Mouse (Mus musculus): ENCODE results near the gene Rrp7a. TPM values are rescaled to one million over a fixed set of nuclear protein-coding genes. Genes with fewer than 3 reads are reported as not detected.
A peak's percentile ranks its signal among the peaks of the same experiment; 100 is the strongest.

The Rrp7a gene
- polyA plus RNA-seq, 1 experiment from 2014 or later, result 76.2 TPM

DNA sequence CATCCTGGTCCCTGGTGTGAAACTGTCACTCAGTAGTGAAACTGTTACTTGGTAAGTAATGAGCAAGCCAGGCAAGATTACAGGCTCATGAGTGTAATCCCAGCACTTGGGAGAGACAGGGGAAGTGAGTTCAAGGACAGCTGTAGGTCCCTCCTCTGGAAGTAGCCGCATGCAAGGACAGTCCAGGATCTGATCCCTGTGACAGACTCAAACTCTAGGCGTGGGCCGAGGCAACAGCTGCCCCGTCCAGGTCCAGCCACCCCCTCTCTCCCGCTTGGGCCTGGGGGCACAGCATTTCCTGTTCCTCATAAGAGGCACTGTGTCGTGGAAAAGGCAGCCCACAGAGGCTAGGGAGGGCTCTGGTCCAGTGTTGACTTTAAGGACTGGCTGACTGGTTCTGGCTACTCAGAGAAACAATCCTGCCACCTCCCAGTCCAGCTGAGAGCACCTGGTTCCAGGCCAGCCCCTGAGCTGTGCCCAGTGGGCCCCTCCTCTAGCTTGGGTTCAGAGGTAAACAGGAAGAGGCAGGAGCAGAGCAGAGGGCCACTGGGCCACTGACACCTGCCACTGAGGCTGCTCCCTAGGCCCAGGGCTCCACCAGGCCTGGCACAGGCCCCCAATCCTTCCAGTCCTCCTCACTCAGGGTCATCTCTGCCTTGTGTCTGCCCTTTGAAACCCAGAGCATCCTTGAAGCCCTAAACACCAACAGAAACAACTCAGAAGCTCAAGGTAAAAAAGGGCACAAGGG lies 33.2 kb upstream of the Rrp7a start:
- Histone ChIP-seq H3K9me3 (replicated peaks) (no peaks in the 10 kb centered on the region), H3K27me3 (no peaks in the 10 kb centered on the region), H3K4me2 (replicated peaks) (no peak overlapping the region), H3K36me3 (peaks cover 64% of the 10 kb centered on the region), H3K9ac (no peak overlapping the region), H3K27ac (replicated peaks) (peak overlapping the region; percentile 44; the same call in 1 of the 2 replicates), H3K4me1 (0 out of 2 replicates have a peak, but pooled peaks cover 9% of the 10 kb centered on the region), H3K4me3 (replicated peaks) (no peak overlapping the region)
- no peak for ATAC-seq (ENCODE audit: insufficient number of reproducible peaks, low FRiP score, low TSS enrichment, low read depth)
- 47% methylated on average over 6 of the region's 6 CpGs for WGBS

DNA sequence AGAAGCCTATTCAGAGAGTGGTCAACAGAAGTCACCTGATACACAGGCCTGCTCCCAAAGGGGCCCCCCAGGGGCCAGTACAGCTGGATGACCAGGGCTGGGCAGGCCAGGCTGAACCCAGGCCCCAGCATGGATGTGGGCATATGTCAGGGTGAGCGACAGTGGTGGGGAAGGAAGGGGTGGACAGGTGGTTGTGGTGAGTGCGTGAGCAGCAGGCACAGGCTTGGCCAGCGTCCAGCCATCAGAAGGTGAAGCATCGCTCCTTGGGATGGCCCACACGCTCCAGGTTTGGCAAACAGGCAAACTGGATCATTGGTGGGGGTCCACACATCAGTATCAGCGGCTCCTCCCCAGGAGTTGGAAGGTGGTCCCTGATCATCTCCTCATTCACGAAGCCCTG lies 31.7 kb upstream of the Rrp7a start:
- Histone ChIP-seq H3K4me3 (replicated peaks) (no peak overlapping the region), H3K4me2 (replicated peaks) (no peak overlapping the region), H3K9me3 (replicated peaks) (no peaks in the 10 kb centered on the region), H3K27me3 (no peaks in the 10 kb centered on the region), H3K27ac (replicated peaks) (no peak overlapping the region), H3K4me1 (peaks cover 13% of the 10 kb centered on the region; the same call in 1 of the 2 replicates), H3K36me3 (peaks cover 50% of the 10 kb centered on the region), H3K9ac (no peak overlapping the region)
- WGBS, result 91% methylated on average over 7 of the region's 7 CpGs
- no peak for ATAC-seq (ENCODE audit: insufficient number of reproducible peaks, low FRiP score, low TSS enrichment, low read depth)

DNA sequence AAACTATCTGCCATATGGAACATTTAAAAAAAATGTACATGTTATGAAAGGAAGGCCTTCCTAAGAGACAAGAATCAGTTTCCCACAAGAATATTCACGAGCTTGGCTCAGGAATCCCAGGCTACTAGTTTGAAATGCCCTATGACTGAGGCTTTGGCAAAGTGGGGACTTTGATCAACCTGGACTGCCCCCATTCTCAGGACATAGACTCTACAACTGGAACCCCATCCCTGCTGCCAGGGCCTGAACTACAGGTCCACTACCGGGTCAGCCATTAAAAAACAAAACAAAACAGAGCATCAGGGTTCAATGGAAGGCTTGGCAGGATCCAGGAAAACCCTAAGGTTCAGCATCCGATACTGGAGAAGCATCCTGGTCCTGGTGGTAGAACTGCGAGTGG lies 28.1 kb upstream of the Rrp7a start:
- WGBS, result 83% methylated on average over 4 of the region's 4 CpGs
- no peak overlapping the region for H3K4me3 ChIP-seq (replicated peaks)
- H3K36me3 ChIP-seq, result peaks cover 30% of the 10 kb centered on the region
- H3K9ac ChIP-seq, result no peak overlapping the region
- no peak for ATAC-seq (ENCODE audit: insufficient number of reproducible peaks, low FRiP score, low TSS enrichment, low read depth)
- no peaks in the 10 kb centered on the region for H3K9me3 ChIP-seq (replicated peaks)
- H3K27ac ChIP-seq (replicated peaks), result peak overlapping the region; percentile 55; the same call in 1 of the 2 replicates
- H3K4me1 ChIP-seq, result peaks cover 16% of the 10 kb centered on the region
- H3K4me2 ChIP-seq (replicated peaks), result no peak overlapping the region
- H3K27me3 ChIP-seq, result no peaks in the 10 kb centered on the region

DNA sequence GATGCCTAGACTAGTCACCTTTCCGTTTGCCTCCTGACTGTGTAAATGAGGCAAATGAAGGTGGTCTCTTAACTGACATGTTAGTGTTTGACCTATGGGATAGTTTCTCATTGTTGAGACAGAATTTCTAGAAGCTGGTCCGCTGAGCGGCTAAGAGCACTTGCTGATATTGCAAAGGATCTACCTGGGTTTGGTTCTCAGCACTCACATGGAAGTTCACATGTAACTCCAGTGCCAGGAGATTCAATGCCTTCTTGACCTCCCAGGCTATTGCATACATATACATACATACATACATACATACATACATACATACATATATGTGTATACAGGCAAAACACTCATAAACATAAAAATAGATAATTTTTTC lies 27.5 kb upstream of the Rrp7a start:
- Histone ChIP-seq H3K27me3 (no peaks in the 10 kb centered on the region), H3K36me3 (peaks cover 32% of the 10 kb centered on the region), H3K9ac (peak overlapping the region; percentile 19; the same call in 1 of the 2 replicates), H3K4me2 (replicated peaks) (peak overlapping the region; percentile 37), H3K4me3 (replicated peaks) (peak overlapping the region; percentile 68), H3K27ac (replicated peaks) (peak overlapping the region; percentile 99), H3K9me3 (replicated peaks) (no peaks in the 10 kb centered on the region), H3K4me1 (peaks cover 16% of the 10 kb centered on the region)
- WGBS, result 11% methylated on average over 3 of the region's 3 CpGs
- ATAC-seq (ENCODE audit: insufficient number of reproducible peaks, low FRiP score, low TSS enrichment, low read depth), result no peak

DNA sequence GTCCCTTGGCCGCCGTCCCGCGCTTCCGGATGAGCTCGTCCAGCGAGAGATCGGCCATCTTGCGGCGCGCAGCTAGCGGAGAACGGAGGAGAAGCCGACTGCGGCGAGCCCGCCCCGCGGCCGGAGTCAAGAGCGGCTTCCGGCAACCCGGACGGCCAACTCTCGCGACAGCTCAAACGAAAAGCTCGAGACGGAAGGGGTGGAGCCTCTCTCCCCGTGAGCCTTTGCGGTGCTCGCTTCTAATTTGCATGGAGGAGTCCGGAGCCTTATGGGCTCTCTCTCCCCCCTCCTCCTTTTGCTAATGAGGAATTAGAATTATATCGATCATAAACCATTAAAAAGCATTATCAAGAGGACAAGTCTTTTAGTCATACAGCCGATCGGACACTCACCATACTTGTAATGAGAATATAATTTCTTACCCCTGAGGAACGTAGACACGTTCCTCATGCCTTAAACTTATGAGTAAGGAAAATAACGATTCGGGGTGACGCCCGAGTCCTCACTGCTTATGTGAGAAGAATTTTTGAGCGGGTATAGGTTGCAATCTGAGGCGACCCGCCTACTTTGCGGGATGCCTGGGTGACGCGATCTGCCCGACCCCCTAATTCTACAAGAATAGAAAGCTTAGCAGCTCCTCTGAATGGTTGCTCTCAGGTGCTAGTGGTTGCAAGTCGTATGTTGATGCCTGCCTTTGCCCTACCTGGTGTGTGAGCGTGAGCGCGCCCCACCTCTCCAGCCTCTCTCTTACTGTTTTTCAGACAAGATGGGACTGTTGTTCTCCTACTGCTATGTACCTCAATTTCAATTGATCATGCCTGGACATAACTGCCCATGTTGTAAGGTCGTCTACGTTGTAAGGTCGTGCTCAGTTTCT lies 26.8 kb upstream of the Rrp7a start, which contains the start of gene Poldip3:
Gene Poldip3, minus strand, starts transcription at position 189 of the 877 bp plus-strand sequence.
- under 1% methylated on average over 56 of the region's 56 CpGs for WGBS
- peaks cover 31% of the 10 kb centered on the region for H3K36me3 ChIP-seq
- no peaks in the 10 kb centered on the region for H3K9me3 ChIP-seq (replicated peaks)
- H3K9ac ChIP-seq, result peak within 1 kb of the TSS; percentile 81
- peak within 1 kb of the TSS; percentile 79 for H3K4me2 ChIP-seq (replicated peaks)
- peak within 1 kb of the TSS; percentile 99 for H3K27ac ChIP-seq (replicated peaks)
- peaks cover 16% of the 10 kb centered on the region for H3K4me1 ChIP-seq
- H3K27me3 ChIP-seq, result no peaks in the 10 kb centered on the region
- peak within 1 kb of the TSS; percentile 68 for H3K4me3 ChIP-seq (replicated peaks)
- peak; percentile 93 for ATAC-seq (ENCODE audit: insufficient number of reproducible peaks, low FRiP score, low TSS enrichment, low read depth)

DNA sequence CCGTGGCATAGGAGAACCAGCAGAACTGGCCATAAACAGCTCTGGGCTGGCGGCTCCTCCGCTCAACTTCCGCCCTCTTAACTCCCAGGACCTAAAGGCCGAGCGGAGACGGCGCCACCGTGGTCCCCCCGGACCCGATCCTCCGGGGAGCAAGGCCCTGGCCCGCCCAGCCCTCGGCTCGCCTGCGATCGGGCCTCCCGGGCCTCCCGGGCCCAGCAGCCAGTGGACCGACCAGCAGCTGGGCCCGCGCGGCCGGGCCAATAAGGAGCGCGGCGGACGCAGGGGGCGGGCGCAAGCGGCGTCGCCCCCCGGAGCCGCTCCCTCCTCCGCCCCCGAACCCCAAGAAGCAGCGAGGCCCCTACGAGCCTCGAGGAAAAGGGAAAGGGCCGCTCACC lies 26.2 kb upstream of the Rrp7a start:
- peak overlapping the region; percentile 68 for H3K4me3 ChIP-seq (replicated peaks)
- H3K4me2 ChIP-seq (replicated peaks), result peak overlapping the region; percentile 79
- ATAC-seq (ENCODE audit: insufficient number of reproducible peaks, low FRiP score, low TSS enrichment, low read depth), result peak; percentile 87
- H3K36me3 ChIP-seq, result peaks cover 27% of the 10 kb centered on the region
- WGBS, result under 1% methylated on average over 40 of the region's 41 CpGs
- H3K4me1 ChIP-seq, result peaks cover 21% of the 10 kb centered on the region
- H3K9me3 ChIP-seq (replicated peaks), result no peaks in the 10 kb centered on the region
- H3K27me3 ChIP-seq, result no peaks in the 10 kb centered on the region
- peak overlapping the region; percentile 99 for H3K27ac ChIP-seq (replicated peaks)
- H3K9ac ChIP-seq, result peak overlapping the region; percentile 81

DNA sequence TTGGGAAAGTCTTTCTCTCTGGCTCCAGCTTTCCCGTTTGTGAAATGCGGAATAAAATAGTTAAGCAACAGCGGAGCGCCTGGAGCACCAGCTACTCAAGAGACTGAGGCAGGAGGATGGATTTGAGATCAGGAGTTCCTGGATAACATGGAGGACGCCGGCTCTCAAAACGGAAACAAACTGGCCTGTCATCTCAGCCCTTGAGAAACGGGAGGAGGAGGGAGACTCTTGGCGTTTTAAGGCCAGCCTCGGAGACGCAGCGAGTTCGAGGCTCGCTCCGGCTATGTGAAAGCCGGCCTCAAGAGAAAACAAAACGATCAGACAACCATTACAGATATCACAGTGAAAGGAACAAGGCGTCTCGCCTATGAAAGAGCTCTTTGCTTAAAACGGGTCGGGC lies 25.8 kb upstream of the Rrp7a start:
- peaks cover 23% of the 10 kb centered on the region for H3K4me1 ChIP-seq
- no peaks in the 10 kb centered on the region for H3K27me3 ChIP-seq
- ATAC-seq (ENCODE audit: insufficient number of reproducible peaks, low FRiP score, low TSS enrichment, low read depth), result no peak
- H3K4me3 ChIP-seq (replicated peaks), result peak overlapping the region; percentile 68
- 2% methylated on average over 21 of the region's 21 CpGs for WGBS
- peak overlapping the region; percentile 99 for H3K27ac ChIP-seq (replicated peaks)
- H3K36me3 ChIP-seq, result peaks cover 23% of the 10 kb centered on the region
- H3K9me3 ChIP-seq (replicated peaks), result no peaks in the 10 kb centered on the region
- peak overlapping the region; percentile 81 for H3K9ac ChIP-seq
- peak overlapping the region; percentile 79 for H3K4me2 ChIP-seq (replicated peaks)

DNA sequence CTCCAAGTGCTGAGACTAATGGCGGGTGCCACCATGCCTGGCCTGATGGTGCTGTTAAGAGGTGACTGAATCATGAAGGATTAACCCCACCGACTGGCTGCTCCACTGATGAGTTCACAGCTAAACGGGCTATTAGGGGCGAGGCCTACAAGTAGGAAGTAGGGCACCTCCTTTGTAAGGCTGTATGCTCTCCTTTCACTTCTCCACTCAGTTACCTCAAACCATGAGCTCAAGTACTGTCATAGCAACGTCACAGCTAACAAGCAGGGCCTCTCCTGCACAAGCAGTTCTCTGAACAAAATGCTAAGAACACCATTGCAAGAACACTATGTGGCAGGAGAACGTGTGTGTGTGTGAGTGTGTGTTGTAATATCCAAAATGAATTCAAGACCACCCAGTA lies 22.9 kb upstream of the Rrp7a start:
- ATAC-seq (ENCODE audit: insufficient number of reproducible peaks, low FRiP score, low TSS enrichment, low read depth), result no peak
- H3K36me3 ChIP-seq, result peaks cover 19% of the 10 kb centered on the region
- H3K27me3 ChIP-seq, result no peaks in the 10 kb centered on the region
- no peak overlapping the region for H3K4me2 ChIP-seq (replicated peaks)
- H3K9ac ChIP-seq, result no peak overlapping the region
- H3K4me3 ChIP-seq (replicated peaks), result no peak overlapping the region
- WGBS, result 82% methylated on average over 6 of the region's 6 CpGs
- H3K9me3 ChIP-seq (replicated peaks), result no peaks in the 10 kb centered on the region
- H3K4me1 ChIP-seq, result peaks cover 40% of the 10 kb centered on the region
- no peak overlapping the region for H3K27ac ChIP-seq (replicated peaks)

DNA sequence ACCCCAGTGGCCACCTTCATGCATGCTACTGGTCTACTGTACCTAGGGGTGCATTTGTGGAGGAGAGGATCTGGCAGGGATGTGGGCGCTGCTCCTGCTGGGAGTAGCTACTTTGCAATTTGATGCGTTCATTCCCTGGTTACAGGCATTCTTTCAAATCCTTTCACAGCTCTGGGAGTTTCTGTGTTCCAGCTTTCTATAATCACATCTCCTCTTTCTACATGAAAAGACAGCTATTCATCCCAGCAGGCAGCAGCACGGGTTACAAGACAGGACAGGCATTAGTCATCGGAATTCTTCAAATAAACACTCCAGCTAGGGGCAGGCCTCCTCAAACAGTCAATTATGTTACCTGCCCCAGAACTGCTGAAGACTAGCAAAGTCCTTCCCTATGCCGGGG lies 20.3 kb upstream of the Rrp7a start:
- Histone ChIP-seq H3K27me3 (no peaks in the 10 kb centered on the region), H3K4me2 (replicated peaks) (no peak overlapping the region), H3K36me3 (peaks cover 28% of the 10 kb centered on the region), H3K9ac (no peak overlapping the region), H3K4me1 (peaks cover 31% of the 10 kb centered on the region), H3K27ac (replicated peaks) (peak overlapping the region; percentile 76), H3K4me3 (replicated peaks) (no peak overlapping the region), H3K9me3 (replicated peaks) (no peaks in the 10 kb centered on the region)
- ATAC-seq (ENCODE audit: insufficient number of reproducible peaks, low FRiP score, low TSS enrichment, low read depth), result no peak
- 45% methylated on average over 5 of the region's 5 CpGs for WGBS

DNA sequence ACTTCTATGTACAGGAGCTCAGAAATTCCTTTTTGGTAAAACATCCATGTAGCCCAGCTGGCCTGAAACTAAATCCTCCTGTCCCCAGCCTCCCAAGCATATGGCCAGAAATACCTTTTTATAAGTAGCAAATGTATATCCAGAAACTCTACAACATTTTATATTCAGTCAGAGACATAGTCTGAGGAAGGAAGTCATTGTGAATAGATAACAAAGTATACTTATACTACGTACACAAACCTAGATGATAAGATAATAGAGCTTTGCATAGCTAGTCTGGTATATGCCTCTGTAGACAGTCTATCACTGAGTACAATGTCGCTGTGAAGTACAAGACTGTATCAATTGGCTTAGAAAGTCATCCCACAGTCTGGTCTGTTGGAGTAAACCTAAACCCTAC lies 13.1 kb upstream of the Rrp7a start:
- H3K4me2 ChIP-seq (replicated peaks), result no peak overlapping the region
- H3K4me3 ChIP-seq (replicated peaks), result no peak overlapping the region
- no peaks in the 10 kb centered on the region for H3K27me3 ChIP-seq
- H3K9me3 ChIP-seq (replicated peaks), result no peaks in the 10 kb centered on the region
- H3K4me1 ChIP-seq, result no peaks in the 10 kb centered on the region
- ATAC-seq (ENCODE audit: insufficient number of reproducible peaks, low FRiP score, low TSS enrichment, low read depth), result no peak
- no peak overlapping the region for H3K9ac ChIP-seq
- no peak overlapping the region for H3K27ac ChIP-seq (replicated peaks)
- WGBS, result 91% methylated on average over 2 of the region's 2 CpGs
- peaks cover 80% of the 10 kb centered on the region for H3K36me3 ChIP-seq

DNA sequence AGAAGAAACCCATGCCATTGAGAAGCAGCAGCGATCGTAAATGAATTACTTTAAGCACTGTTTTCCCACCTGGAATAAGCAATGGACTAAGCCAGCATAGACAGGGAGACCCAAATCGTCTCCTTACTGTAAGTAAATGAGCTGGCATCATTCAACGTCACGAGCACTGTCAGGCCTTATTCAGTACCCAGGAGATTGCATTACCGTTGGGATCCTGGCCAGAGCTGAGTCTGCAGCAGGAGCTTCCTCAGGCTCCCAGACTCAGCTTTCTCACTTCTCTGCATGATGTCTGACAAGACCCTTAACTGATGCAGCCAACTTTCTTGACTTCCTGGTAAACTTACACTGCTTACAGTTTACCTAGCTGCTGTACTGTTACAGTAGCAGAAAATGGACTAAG lies 12.1 kb upstream of the Rrp7a start:
- H3K27ac ChIP-seq (replicated peaks), result no peak overlapping the region
- no peaks in the 10 kb centered on the region for H3K27me3 ChIP-seq
- ATAC-seq (ENCODE audit: insufficient number of reproducible peaks, low FRiP score, low TSS enrichment, low read depth), result no peak
- H3K4me2 ChIP-seq (replicated peaks), result no peak overlapping the region
- WGBS, result 83% methylated on average over 6 of the region's 6 CpGs
- H3K36me3 ChIP-seq, result peaks cover 90% of the 10 kb centered on the region
- no peaks in the 10 kb centered on the region for H3K9me3 ChIP-seq (replicated peaks)
- no peak overlapping the region for H3K4me3 ChIP-seq (replicated peaks)
- H3K9ac ChIP-seq, result no peak overlapping the region
- H3K4me1 ChIP-seq, result no peaks in the 10 kb centered on the region

All from embryonic facial prominence, embryonic 15.5 days (tissue).